Mouse (Mus musculus) frontal cortex, postnatal 14 days (tissue): ENCODE measurements around the gene Medag.
A peak's percentile ranks its signal among the peaks of the same experiment; 100 is the strongest.

Experiments used
- DNase-seq, 2 experiments: peaks; one replicate each; pipeline ENCODE4 v3.0.0; 2022; ENCODE audit warnings: low spot score in 2 of 2

Gene Medag

DNA sequence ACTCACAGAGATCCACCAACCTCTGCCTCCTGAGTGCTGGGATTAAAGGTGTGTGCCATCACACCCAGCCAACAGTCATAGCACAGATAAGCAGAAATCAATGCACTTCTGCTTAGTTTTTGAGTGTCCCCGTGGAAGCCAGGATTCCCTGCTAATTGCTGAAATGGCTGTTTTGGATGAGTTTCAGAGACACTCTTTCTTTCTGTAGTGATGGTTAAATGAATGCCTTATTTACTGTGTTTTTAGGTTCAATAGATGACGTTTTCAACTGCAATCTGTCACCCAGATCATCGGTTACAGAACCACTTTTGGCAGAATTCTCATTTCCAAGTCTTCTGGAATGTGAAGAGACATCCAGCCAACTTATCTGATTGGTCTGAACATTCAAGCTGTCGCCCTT is 18.0 kb downstream of the Medag start:
- DNase-seq: no peak

DNA sequence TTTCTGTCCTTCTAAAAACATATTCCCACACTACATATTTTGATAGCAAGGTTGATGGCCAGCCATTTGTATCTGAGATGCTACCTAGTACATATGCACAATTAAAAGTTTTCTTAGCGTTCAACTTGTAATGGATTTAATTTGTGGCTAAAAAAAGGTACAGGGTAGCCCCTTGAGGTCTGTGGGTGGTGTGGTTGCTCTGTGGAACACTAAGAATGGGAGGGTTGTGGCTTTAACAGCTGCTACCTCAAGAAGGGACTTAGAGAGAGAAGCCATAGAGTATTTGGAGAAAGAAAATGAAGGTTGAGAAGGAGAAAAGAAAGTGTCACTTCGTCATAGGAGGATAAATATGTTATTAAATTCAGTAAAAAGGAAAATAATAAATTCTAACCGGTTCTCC is 19.4 kb downstream of the Medag start:
- no peak for DNase-seq

DNA sequence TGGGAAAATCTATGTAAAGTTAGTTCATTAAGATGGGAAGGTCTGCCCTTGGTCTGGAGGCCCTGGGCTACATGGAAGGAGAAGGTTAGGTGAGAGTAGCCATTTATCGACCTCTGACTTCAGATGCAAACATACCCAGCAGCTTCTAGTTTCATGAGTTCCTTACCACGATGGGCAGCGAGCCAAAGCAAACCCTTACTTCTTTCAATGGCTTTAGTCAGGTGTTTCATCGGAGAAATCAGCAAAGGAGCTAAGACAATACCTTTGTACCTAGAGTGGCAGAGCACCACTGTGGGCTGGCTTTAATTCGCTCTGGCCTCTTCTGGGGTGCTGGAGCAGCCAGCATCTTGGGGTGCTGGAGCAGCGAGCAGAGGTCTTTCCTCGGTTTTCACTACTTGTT is 22.1 kb downstream of the Medag start:
- no peak for DNase-seq

DNA sequence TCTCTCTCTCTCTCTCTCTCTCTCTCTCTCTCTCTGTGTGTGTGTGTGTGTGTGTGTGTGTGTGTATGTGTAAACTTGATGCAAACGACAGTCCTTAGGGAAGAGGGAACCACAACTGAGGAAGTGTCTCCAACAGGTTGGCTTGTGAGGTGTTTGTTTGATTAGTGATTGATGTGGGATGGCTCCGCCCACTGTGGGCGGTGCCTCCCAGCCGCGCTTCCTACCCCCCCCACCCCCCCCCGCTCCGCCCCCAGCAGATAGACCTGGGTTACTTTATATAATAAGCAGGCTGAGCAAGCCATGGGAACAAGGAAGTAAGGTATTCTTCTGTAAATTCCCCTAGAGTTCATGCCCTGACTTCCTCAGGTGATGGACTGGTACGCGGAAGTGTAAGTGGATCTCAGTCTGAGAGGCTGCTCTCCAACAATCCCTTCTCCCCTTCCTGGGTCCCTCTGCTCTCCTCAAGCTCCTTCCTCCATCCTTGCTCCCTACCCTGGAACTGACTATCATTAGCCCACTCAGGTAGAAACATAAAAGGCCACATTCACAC is 22.7 kb downstream of the Medag start:
- DNase-seq: no peak

DNA sequence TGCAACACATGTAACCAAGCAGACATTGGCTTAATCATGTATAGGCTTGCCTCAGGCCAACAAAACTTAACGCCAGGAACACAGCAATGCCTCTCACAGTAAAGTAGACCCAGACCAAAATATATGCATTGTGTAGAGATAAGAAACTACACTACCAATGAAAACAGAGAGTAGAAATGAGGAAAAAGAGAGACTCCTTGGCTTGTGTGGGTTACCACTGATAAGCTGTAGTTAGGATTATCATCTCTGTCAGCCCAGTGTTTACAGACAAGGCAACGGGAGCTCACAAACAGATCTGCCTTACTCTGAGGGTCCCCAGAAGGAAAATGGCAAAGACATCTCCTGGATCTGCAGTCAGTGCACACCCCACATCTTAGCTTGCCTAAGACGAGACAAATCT is 25.0 kb downstream of the Medag start:
- no peak for DNase-seq

DNA sequence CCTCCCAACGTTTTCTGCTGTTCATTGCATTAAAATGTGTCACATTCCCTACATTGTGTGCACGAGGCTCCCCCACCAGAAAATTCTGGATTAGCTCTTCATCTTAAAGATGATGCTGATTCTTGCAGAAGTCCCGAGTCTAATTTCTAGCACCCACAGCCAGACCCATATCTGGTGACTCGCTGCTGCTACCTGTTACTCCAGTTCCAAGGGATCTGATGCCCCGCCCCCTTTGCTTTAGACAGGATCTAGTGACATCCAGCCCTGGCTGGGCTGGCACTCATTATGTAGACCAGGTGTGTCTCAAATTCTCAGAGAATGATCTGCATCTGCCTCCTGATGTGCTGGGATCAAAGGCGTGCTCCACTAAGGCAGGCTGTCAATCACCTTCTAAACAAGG is 25.6 kb downstream of the Medag start:
- DNase-seq: no peak

DNA sequence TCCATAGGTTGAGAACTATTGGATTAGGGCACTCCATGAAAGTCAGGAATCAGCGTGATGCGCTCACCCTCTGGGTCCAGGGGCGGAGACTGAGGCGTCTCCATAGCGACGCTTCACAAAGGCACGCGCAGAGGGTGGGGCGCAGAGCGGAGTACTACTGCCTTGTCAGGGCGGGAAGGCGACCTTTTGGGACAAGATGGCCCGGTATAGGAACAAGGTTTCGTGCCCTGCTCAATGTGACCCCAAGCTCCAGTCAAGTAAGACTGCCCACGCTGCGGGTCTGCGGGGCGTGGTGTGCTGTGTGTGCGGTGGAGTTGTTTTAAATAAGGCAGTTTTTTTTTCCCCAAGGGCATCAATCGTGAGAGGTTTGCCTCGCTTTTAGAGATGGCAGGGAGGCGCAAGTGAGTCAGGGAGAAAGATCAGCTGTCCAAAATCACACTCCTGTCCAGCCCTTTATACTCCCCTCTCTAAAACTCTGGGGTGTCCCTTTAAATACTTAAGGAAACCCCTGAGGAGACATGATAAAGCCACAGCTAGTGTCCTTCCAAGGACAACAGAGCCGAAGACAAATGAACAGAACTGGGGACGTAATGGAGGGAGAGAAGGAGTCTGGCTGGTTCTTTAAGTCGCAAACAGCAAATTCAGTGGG is 28.1 kb downstream of the Medag start, which contains the start of gene Tex26:
TSS of gene Tex26 (plus strand) at position 130 of the 649 bp plus-strand sequence.
- DNase-seq: peak; percentile 54 to 55

DNA sequence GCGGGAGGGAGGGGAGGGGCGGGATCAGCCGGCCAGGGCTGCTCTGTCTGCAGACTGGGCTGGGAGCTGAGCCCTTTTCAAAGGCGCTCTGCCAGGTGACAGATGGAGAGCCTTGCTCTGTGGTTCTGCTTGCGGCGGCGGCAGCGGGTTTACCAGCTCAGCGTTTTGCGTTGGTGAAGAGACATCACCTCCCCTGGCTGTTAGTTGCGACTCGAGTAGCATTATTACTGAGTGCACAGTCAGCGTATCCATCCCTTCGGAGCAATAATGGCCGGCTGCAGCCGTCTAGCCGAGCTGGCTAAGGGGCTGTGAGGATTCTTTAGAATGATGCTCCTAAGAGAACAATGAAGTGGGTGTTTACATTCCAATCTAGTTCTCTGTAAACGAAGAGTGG is 28.6 kb downstream of the Medag start:
- DNase-seq: peak; percentile 58 to 59

DNA sequence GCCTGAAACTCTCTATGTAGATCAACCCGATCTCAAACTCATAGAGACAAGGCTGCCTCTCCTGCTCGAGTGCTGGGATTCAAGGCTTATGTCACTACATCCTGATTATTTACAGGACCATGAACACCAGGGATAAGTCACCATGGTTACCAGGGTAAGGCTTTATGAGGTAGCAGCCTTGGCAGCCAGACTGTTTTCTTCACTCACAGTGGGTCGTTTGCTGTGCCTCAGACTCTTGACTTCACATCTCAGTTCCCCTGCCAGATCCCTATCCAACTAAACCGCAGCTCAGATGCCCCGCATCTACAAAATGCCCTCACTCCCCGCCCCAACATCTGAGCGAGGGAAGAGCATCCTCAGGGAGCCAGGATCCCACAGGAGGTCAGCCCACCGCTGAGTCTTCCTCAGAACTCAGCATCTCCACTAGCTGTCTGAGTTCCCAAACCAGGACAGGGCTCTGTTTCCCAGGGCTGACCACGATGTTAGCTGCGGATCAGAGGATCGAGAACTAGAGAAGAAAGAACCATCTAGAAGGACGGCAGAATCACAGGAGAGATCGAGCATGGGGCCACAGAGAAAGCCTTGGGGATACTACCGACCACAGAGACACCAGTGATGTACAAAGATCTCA is 30.2 kb downstream of the Medag start:
- no peak for DNase-seq

DNA sequence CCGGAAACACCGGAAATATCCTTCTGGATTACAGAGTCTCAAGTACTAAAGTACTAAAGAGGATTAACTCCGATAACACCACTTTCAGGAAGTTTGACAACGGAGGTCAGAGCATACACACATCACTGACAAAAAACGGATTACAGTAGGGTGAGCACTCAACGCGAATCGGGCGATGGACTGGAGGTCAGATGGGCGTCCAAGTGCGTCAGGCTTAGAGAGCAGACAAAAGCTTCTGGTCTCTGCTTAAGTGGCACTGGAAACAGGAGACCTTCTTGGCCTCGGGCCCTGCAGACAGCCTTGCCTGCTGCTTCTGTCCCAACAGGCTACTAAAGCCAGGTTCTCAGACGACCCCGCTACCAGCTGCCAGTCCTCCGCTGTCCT is 30.7 kb downstream of the Medag start:
- DNase-seq: no peak

DNA sequence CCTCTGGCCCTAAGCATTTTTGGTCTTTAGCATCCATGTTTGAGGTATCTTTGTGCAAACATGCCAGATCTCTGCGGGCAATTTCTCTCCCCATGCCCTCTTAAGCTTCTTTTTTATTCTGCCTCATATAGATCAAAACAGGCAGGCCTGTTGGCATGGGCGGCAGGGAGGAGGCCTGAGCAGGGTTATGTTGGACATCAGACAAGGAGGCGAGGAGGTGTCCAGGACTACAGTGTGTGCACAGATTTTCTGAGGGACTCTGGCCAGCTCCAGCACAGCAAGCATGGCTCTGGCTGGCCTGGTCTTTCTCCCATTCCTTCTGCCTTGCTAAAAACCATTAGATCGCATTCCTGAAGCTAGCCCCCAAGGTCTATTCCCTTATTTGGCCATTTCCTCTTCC is 32.9 kb downstream of the Medag start:
- no peak for DNase-seq

DNA sequence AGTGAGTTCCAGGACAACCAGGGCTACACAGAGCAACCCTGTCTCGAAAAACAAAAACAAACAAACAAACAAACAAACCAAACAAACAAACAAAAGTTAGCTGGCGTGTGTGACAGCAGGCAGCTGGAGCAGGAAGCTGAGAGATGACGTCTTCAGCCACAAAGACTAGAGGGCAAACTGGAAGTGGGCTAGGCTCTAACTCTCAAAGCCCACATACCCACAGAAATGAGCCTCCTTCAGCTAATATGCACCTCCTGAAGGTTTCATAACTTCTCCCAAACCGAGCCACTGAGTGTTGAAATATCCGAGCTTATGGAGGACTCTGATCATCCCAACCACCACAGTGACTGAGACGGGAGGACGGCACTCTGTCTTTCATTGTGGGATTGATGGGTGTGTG is 34.9 kb downstream of the Medag start:
- no peak for DNase-seq

DNA sequence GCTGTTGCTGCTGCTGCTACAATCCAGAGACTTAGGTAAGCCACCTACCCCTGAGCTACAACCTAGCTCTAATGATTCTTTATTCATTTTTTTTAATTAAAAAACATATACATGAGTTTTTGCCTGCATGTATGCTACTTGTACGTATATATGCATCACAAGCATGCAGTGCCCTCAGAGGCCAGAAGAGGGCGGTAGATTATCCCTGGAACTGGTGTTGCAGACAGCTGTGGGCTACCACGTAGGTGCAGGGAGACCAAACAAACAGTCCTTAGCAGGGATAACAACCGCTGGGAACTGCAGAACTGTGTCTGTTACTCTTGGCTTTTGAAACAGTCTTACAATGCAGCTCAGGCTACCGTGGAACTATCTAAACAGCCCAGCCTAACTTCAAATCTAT is 36.2 kb downstream of the Medag start:
- no peak for DNase-seq

DNA sequence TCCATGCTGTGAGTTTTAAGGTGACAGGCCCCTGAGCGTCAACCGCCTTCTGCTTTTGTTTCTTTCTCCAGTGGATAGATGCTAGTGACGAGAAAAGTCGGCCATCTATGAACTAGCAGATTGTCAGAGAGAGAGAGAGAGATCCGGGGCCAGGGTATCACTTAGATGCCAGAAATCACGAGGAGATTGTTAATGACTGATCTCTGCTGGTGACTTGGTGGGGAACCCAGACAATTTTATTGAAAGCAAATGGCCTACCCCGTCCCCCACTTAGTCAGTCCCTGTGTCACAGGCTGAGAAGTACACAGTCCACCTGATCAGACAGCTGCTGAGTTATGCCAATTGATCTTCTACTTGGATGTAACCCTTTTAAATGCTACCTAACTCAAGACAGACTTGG is 37.9 kb downstream of the Medag start:
- no peak for DNase-seq

DNA sequence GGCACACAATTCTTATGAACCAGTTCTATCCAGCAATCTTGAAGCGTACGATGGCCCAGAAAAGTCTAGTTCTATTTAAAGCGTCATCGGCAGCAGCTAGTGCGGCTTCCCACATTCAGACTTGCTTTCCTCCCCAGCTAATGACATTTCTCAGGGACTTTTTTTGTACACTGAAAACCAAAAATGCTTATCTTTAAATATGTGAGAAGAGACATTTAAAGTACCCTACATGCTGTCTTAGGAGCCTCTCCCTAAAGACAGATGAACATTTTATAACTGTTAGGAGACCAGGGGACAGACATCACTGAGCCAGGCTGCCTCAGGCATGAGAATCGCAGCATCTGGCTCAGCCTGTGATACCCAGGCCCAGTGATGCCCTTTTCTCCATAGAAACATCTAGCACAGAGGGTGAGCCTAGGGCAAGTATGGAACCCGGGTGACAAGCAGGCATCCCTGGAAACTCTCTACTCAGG is 39.7 kb downstream of the Medag start:
- DNase-seq: no peak

DNA sequence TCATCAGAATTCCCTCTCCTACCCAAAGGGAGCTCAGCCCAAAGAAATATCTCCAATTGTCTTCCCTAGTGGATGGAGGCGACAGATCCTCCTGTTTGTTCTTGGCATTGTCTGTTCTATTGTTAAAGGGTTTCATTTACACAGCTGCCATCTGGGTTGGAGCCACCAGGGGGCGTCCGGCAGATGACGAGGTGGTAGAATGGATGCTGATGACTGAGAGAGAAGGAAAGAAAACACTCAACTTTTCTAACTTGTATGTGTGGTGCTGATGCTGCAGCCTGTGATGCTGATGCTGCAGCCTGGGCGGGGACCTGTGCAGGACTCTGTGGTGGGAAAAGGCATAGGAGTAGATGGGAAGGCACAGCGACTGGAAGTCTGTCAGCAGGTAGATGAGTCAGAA is 42.7 kb downstream of the Medag start:
- peak in 1 of 2 experiments; percentile 34 for DNase-seq

DNA sequence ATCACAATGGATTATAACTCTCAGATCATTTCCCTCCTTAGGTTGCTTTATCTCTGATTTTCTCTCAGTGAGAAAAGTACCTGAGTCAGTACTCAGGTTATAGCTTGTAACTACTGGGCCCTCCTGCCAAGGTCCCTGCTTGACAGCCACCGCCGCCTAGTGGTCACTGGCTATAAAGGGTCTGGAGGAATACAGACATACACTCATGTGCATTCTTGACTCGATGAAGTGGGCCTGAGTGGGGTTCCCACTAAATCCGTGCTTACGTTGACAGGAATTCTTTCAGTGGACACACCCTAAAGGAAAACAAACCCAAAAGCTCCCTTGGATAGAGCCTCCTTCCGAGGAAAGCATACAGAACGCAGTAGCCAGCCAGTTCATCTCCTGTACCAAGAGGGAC is 45.0 kb downstream of the Medag start:
- DNase-seq: no peak

DNA sequence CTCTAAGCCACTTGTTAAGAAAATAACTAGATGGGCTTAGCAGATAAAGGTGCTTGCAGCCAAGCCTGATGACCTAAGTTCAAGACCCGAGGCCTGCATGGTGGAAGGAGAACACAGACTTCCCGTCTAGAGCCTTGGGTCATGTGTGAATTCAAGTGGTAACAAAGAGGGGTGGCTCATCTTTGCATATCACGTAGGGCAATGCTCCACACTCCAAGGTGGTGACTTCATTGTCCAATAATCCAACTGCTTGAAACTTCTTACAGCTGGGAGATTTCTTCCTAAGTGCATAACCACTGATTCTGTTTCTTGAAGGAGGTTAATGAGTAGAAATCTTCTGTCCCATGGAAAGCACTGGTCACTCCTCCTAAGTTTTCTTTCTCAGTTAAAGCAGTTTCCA is 50.5 kb downstream of the Medag start:
- DNase-seq: no peak

DNA sequence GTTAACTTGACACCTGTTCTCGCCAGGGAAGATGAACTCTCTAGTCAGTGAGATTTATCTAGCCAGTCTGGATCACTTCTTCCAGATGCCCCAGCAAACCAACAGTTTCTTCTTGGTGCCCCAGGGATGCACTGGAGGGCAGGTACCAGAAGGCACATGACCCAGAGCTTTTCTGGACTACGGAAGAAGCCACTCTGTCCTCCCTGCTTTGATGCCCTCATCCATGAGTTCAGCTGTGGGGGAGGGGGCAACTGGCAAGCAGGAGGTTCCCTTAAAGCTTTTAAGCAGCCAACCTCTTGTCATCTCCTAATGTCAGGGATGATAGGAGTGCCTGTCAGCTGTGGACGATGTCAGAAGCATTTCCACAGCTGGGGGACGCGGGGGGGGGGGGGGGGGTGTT is 53.8 kb downstream of the Medag start:
- DNase-seq: no peak

DNA sequence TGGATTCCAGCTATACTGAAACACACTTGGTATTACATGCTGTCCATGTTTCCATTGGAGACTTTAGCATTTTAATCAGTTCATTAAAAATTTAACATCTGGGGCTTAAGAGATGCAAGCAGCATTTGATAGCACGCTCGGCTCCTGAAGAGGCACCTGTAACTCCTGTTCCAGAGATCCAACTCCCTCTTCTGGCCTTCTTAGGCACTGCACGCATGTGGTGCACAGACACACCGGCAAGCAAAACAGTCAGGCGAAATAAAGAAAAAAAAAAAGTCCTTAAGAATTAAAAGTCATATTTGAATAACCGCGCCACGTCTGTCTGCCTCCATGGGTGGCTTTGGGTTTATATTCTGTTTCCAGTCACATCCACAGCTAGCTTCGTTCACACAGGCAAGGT is 62.6 kb downstream of the Medag start:
- no peak for DNase-seq

DNA sequence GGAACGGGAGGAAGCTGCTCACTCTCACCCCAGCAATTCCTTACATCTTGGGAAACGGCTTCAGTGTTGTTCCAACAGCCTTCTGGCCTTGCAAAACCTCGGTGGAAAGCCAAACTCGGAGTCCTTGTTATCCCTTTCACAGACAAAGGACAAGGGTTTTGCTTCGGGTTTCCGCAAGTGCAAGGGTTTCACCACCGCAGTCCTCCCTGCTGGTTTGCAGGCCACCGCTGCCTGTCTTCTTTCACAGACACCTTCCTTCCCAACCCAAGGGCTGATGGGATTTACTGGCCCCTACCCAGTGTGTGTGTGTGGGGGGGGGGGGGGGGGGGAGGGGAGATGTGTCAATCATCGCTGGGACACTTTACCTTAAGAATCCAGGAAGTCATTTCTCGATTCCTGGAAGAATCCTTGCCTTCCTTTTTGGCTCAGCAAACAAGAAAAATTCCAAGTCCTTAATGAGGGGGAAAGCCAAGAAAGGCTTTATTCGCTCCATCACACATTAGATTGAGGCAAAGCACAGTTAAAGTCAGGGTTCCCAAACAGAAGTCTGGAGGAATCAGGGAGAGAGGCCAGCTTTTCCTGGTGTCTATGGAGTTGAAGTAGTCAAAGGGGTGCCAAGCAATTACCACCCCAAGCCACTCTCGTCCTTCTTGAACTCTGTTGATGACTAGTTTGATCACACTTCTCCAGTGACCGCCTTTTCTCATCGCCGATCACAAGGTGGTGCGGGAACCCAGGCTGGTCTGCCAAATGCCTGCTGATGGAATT is 63.3 kb downstream of the Medag start:
- DNase-seq: no peak
